Mouse (Mus musculus): ENCODE measurements at regions not wholly inside any gene's neighbourhood (a gene's known extent, or its start where the extent isn't known, plus 50 kb on each side); places are given as distances from the start of the nearest gene placed in this dataset.

DNA sequence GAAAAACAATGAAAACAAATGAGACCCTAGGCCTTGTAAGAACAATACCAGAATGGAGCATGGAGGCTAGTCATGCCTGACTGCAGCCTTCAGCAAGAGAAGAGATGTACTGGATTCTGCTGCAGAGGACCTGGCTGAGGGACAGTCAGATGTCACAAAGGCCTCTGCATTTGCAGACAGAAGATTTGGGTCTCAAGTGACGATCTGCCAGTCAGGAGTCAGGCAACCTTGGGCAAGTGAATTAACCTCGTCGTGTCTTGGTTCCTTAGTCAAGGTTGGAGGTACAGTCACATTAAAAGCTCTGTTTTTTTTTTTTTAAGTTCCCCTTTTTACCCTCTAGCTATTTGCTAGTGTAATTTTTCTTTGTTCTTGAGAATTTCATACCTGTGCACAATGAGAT lies 276.6 kb downstream of the Eipr1 start:
- TF ChIP-seq POLR2A (IDR thresholded peaks at IDR 0.05; ENCODE audit: insufficient read length, low read depth) (no peak), MAX (IDR thresholded peaks at IDR 0.05; ENCODE audit: low read depth) (no peak), POLR2AphosphoS2 (IDR thresholded peaks at IDR 0.05; ENCODE audit: insufficient read length, low read depth) (no peak), CEBPB (IDR thresholded peaks at IDR 0.05; ENCODE audit: insufficient read depth, poor library complexity, severe bottlenecking) (no peak), MYOG (IDR thresholded peaks at IDR 0.05; ENCODE audit: control insufficient read depth in 1 of 3, insufficient read depth in 1 of 3, insufficient read length in 2 of 3, low read depth in 2 of 3) (no peak)
